Mouse (Mus musculus): ENCODE data around the gene Ercc5.

DNA sequence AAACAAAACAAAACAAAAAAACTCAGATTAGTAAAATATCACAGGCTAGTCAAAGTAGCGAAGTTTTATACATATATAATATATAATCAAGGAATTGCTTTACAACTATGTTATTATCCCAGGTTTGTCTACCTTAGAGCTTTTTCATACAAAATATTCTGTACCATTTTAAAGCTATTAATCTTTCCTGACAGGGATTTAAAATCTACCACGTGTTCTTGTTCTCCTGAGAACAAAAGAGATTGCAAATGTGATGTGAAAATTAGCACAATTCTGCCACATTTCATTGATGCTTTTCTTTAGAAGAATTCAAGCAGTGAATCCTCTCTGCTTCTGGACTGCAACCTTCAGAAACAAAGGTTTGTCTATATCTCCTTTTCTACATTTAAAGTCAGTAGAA, 66.9 kb downstream of the Ercc5 start:
- no peak for TF ChIP-seq POLR2A (IDR thresholded peaks at IDR 0.05; ENCODE audit: extremely low read depth, insufficient read depth, low read length)
- TF ChIP-seq CTCF (IDR thresholded peaks at IDR 0.05; ENCODE audit: extremely low read depth, insufficient read depth, low read length) = no peak

All from cortical plate, adult 2 months (tissue).